Mouse (Mus musculus) megakaryocyte-erythroid progenitor cell, adult 5-6 weeks (primary cell): ENCODE data around the gene Gm4559. TPM values are rescaled to one million over a fixed set of nuclear protein-coding genes. Genes with fewer than 3 reads are reported as not detected.
"Not testable (repeated sequence)": the region's sequence is repeated elsewhere in the genome, so short reads cannot be mapped to it uniquely, and the experiment has no call there.

Source experiments
- ATAC-seq: replicated peaks from 2 replicates; pipeline ENCODE4 v1.8.0; 2016; ENCODE audit warnings: mild to moderate bottlenecking, inconsistent platforms; ENCODE audit not compliant: severe bottlenecking, poor library complexity, low FRiP score, low TSS enrichment
- total RNA-seq, 2 experiments: library from RNA; stranded (forward) in 1 of 2; stranded (reverse) in 1 of 2; fragments of 200-1000, 215-1000 nt in 1 of 2; fragments of >200 nt in 1 of 2; fragmentation: Nextera tagmentation in 1 of 2; gene quantifications; 2 replicates each; pipeline ENCODE4 v1.2.3; 2014 to 2017

The Gm4559 gene
- total RNA-seq, 2 experiments from 2014 or later: not detected

GRCm38 (mm10) chr7:142282847-142283246, 8.7 kb upstream of the Gm4559 start:
- ATAC-seq: not testable (repeated sequence)

- ATAC-seq: not testable (repeated sequence)
These were observed 5.1 kb upstream of the Gm4559 start for GRCm38 (mm10) chr7:142279291-142279690.

- peak; percentile 86 for ATAC-seq
These were observed 4.0 kb upstream of the Gm4559 start for GRCm38 (mm10) chr7:142278183-142278582.

- ATAC-seq: not testable (repeated sequence)
These were observed 15.9 kb downstream of the Gm4559 start, which contains the start of gene Gm2431 for GRCm38 (mm10) chr7:142258254-142258653. Gm2431 (minus strand) TSS chr7:142258354.

- ATAC-seq: peak; percentile 77; the same call in 1 of the 2 replicates
These were observed 18.6 kb downstream of the Gm4559 start for GRCm38 (mm10) chr7:142255517-142255916.

GRCm38 (mm10) chr7:142249824-142250223, 24.3 kb downstream of the Gm4559 start:
- peak; percentile 71 for ATAC-seq

GRCm38 (mm10) chr7:142240978-142241377, 33.2 kb downstream of the Gm4559 start, which contains the start of gene Gm40460:
Gm40460 (minus strand) TSS chr7:142241078.
- ATAC-seq: no peak

- ATAC-seq: no peak
These were observed 42.6 kb downstream of the Gm4559 start for GRCm38 (mm10) chr7:142231540-142231939.

GRCm38 (mm10) chr7:142229871-142230270, 44.3 kb downstream of the Gm4559 start, which contains the start of gene Krtap5-5:
Krtap5-5 (minus strand) TSS chr7:142229971.
- not testable (repeated sequence) for ATAC-seq

GRCm38 (mm10) chr7:142224518-142224917, 49.6 kb downstream of the Gm4559 start:
- no peak for ATAC-seq

Other genes with a start within 250 kb of the Gm4559 start
- gene Mob2, start 213.3 kb downstream of the Gm4559 start, total RNA-seq (2014; fragmentation: Nextera tagmentation): 39.5 and 41.5 TPM in 2 replicates
- 36.2 and 37.3 TPM in 2 replicates for gene Mob2, start 213.3 kb downstream of the Gm4559 start, total RNA-seq (2017)
- gene Dusp8, start 178.5 kb downstream of the Gm4559 start, total RNA-seq (2014; fragmentation: Nextera tagmentation): 0.25 TPM in 1 of 2 replicates, not detected in the other
- gene Dusp8, start 178.5 kb downstream of the Gm4559 start, total RNA-seq (2017): 0.04 and 1.1 TPM in 2 replicates
- gene Gm45618, start 153.6 kb downstream of the Gm4559 start, total RNA-seq (2014; fragmentation: Nextera tagmentation): not detected in 2 replicates
- gene Gm45618, start 153.6 kb downstream of the Gm4559 start, total RNA-seq (2017): not detected in 2 replicates
- gene Gm39115, start 138.3 kb downstream of the Gm4559 start, total RNA-seq (2014; fragmentation: Nextera tagmentation): not detected in 2 replicates
- not detected in 2 replicates for gene Gm39115, start 138.3 kb downstream of the Gm4559 start, total RNA-seq (2017)
- gene Gm45337, start 129.8 kb downstream of the Gm4559 start, total RNA-seq (2014; fragmentation: Nextera tagmentation): not detected in 2 replicates
- not detected in 2 replicates for gene Gm45337, start 129.8 kb downstream of the Gm4559 start, total RNA-seq (2017)
- not detected in 2 replicates for gene Gm29735, start 117.2 kb downstream of the Gm4559 start, total RNA-seq (2014; fragmentation: Nextera tagmentation)
- not detected in 2 replicates for gene Gm29735, start 117.2 kb downstream of the Gm4559 start, total RNA-seq (2017)
- not detected in 2 replicates for gene Gm4553, start 108.6 kb downstream of the Gm4559 start, total RNA-seq (2014; fragmentation: Nextera tagmentation)
- gene Gm4553, start 108.6 kb downstream of the Gm4559 start, total RNA-seq (2017): not detected in 2 replicates
- not detected in 2 replicates for gene Krtap5-2, start 98.4 kb downstream of the Gm4559 start, total RNA-seq (2014; fragmentation: Nextera tagmentation)
- gene Krtap5-2, start 98.4 kb downstream of the Gm4559 start, total RNA-seq (2017): not detected in 2 replicates
- not detected in 2 replicates for gene Gm10153, start 84.0 kb downstream of the Gm4559 start, total RNA-seq (2014; fragmentation: Nextera tagmentation)
- not detected in 2 replicates for gene Gm10153, start 84.0 kb downstream of the Gm4559 start, total RNA-seq (2017)
- gene Krtap5-3, start 73.0 kb downstream of the Gm4559 start, total RNA-seq (2014; fragmentation: Nextera tagmentation): not detected in 2 replicates
- not detected in 2 replicates for gene Krtap5-3, start 73.0 kb downstream of the Gm4559 start, total RNA-seq (2017)
- gene Gm7579, start 62.5 kb downstream of the Gm4559 start, total RNA-seq (2014; fragmentation: Nextera tagmentation): not detected in 2 replicates
- gene Gm7579, start 62.5 kb downstream of the Gm4559 start, total RNA-seq (2017): not detected in 2 replicates
- gene Krtap5-5, start 44.4 kb downstream of the Gm4559 start, total RNA-seq (2014; fragmentation: Nextera tagmentation): not detected in 2 replicates
- gene Krtap5-5, start 44.4 kb downstream of the Gm4559 start, total RNA-seq (2017): not detected in 2 replicates
- not detected in 2 replicates for gene Gm40460, start 33.3 kb downstream of the Gm4559 start, total RNA-seq (2014; fragmentation: Nextera tagmentation)
- gene Gm40460, start 33.3 kb downstream of the Gm4559 start, total RNA-seq (2017): not detected in 2 replicates
- not detected in 2 replicates for gene Gm2431, start 16.0 kb downstream of the Gm4559 start, total RNA-seq (2014; fragmentation: Nextera tagmentation)
- gene Gm2431, start 16.0 kb downstream of the Gm4559 start, total RNA-seq (2017): not detected in 2 replicates
- gene Krtap5-1, start 22.8 kb upstream of the Gm4559 start, total RNA-seq (2014; fragmentation: Nextera tagmentation): not detected in 2 replicates
- gene Krtap5-1, start 22.8 kb upstream of the Gm4559 start, total RNA-seq (2017): not detected in 2 replicates
- gene Krtap5-4, start 29.2 kb upstream of the Gm4559 start, total RNA-seq (2014; fragmentation: Nextera tagmentation): not detected in 2 replicates
- not detected in 2 replicates for gene Krtap5-4, start 29.2 kb upstream of the Gm4559 start, total RNA-seq (2017)
- 2.3 TPM in 1 of 2 replicates, not detected in the other for gene Ifitm10, start 99.4 kb upstream of the Gm4559 start, total RNA-seq (2014; fragmentation: Nextera tagmentation)
- not detected in 2 replicates for gene Ifitm10, start 99.4 kb upstream of the Gm4559 start, total RNA-seq (2017)
- not detected in 2 replicates for gene Gm49369, start 108.3 kb upstream of the Gm4559 start, total RNA-seq (2014; fragmentation: Nextera tagmentation)
- 32.8 TPM in 1 of 2 replicates, not detected in the other for gene Gm49369, start 108.3 kb upstream of the Gm4559 start, total RNA-seq (2017)
- gene Ctsd, start 113.7 kb upstream of the Gm4559 start, total RNA-seq (2014; fragmentation: Nextera tagmentation): 129 and 174 TPM in 2 replicates
- gene Ctsd, start 113.7 kb upstream of the Gm4559 start, total RNA-seq (2017): 136 and 174 TPM in 2 replicates
- gene Syt8, start 160.5 kb upstream of the Gm4559 start, total RNA-seq (2014; fragmentation: Nextera tagmentation): 2.0 TPM in 1 of 2 replicates, not detected in the other
- gene Syt8, start 160.5 kb upstream of the Gm4559 start, total RNA-seq (2017): not detected in 2 replicates
- gene Tnni2, start 167.4 kb upstream of the Gm4559 start, total RNA-seq (2014; fragmentation: Nextera tagmentation): not detected in 2 replicates
- gene Tnni2, start 167.4 kb upstream of the Gm4559 start, total RNA-seq (2017): 0.99 and 18.9 TPM in 2 replicates
- gene Lsp1, start 186.4 kb upstream of the Gm4559 start, total RNA-seq (2014; fragmentation: Nextera tagmentation): 16.9 and 39.8 TPM in 2 replicates
- 12.1 and 42.5 TPM in 2 replicates for gene Lsp1, start 186.4 kb upstream of the Gm4559 start, total RNA-seq (2017)
- gene Tnnt3, start 224.5 kb upstream of the Gm4559 start, total RNA-seq (2014; fragmentation: Nextera tagmentation): not detected in 2 replicates
- gene Tnnt3, start 224.5 kb upstream of the Gm4559 start, total RNA-seq (2017): not detected in 2 replicates